Mouse (Mus musculus) CD8-positive naive resting alpha-beta T cell, adult 2 months (primary cell): Measurements from ENCODE around the gene Ccna1.

Source experiments
- DNase-seq, 2 experiments: peaks; one replicate each; pipeline ENCODE4 v3.0.0; 2022; ENCODE audit warnings: low read depth in 2 of 2, low spot score in 2 of 2

Ccna1 gene

DNA sequence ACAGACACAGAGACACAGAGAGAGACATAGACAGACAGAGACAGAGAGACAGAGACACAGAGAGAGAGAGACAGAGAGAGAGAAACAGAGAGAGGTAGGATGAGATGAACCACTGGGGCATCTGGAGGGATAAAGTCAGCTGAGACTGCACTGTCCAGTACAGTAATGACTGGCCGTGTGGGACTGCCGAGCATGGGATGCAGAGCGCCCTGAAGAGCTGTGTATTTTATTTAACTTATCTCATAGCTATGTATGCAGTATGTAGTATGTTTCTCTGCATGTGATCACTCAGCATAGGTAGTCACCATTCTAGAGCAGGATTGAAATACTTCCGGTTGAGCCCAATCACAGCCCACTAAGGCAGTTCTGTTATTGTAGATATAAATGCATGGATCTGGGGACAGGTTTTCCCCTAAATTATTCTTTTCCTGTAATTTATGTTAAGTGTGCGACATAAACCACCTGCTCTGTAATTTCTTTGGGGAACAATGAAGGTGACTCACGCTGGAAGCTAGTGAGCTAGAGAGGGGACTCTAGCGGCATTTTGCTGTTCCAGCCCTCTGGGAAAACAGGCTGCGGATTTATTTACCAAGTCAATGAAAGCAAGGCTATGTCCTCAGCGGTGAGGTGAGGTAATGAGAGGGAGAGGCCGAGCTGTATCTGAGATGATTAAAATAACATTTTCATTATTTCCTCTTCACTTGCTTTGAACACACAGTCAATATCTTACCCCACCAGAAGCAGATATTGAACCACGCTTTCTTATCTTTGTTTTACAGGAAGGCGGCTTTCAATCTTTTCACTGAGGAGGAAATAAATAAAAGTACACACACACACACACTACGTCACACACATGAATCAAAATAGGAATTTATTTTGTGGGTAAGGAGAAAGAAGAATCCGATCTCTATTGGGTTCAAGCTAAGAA, 10.7 kb upstream of the Ccna1 start:
- DNase-seq: no peak

DNA sequence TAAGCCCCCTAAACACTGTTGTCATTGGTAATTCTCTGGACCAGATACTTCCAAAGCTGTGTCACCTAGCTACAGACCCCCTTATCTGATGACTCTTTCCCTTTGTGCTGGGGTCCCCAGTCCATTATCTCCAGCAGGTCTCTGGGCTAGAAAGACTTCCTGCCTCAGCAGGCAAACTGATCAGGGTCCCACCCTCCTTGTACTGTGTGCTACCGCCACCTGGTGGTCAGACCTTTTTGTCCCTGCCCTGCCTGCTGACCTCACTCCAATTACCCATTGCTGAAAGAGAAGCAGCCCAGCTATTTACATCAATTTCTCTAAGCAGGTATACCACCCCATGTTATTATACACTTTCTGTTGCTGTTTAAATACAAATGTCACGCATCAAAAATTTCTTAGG, 9.1 kb upstream of the Ccna1 start:
- DNase-seq: peak in 1 of 2 experiments; percentile 10

DNA sequence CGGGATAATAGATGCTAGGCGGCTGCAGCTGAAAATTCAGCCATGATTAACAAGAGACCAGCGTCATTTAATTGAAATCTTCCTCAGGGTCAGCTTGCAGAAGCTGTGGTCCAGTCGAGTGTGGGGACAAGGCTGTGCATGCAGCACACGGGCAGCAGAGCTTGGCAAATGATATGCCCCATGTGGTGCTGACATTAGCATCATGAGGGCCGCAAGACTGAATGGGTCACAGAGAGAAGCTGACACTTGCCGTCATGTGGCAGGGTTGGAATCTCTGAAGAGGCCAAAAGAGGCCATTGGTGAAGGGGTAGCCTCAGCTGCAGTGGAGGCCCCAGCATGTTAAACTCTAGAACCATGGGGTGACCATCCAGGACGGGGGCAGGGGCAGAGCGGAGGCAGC, 7.4 kb upstream of the Ccna1 start:
- no peak for DNase-seq

DNA sequence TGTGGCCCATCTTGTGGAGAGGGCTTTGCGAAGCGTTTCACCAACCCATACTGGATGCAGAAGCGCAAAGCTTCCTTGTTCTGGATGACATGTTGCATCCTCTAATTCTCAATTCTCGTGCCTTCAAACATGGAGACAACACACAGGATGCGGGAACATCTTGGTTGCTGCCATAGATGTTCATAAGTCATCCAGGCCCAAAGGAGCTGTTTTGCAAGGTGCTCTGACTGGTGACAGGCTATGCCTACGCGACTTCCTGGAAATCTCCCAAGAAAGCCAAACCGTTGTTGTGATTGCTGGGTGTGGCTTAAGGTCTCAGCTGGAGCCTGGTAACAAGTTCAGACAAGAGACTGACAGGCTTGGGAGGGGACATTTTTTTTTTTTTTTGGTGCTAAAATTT, 1.1 kb upstream of the Ccna1 start:
- no peak for DNase-seq

DNA sequence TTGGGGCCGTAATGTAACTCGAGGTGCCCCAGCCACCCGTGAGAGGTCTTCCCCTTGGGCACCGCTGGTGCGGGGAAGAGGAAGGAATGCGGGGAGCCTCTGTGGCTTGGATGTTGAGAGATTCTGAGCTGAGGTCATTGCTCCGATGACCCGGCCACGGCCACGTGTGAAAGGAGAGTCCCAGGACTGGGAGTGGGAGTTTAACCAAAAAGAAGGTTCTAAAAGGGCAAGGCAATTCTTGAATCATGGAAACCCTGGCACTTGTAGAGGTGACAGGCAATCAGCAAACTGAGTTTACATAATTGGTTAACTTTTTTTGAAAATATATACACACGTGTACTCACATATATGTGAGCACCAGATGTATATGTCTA, 433 bp upstream of the Ccna1 start:
- no peak for DNase-seq

DNA sequence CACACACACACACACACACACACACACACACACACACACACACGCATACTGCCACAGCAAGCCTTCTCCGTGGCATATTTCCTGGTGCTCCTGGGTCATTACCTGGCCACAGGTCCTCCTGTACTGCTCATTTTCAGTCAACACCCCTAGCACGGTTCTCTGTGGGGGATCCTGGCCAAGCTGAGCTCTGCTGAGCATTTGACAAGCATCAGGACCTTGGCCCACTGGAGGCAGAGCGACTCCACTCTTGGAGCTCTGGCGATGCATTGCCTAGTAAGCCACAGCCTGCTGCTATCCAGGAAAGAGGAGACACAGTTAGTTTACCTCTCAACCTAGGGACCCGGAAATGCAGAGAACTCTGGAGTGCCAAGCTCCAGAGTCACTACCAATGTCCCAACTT, 1.1 kb downstream of the Ccna1 start:
- no peak for DNase-seq

DNA sequence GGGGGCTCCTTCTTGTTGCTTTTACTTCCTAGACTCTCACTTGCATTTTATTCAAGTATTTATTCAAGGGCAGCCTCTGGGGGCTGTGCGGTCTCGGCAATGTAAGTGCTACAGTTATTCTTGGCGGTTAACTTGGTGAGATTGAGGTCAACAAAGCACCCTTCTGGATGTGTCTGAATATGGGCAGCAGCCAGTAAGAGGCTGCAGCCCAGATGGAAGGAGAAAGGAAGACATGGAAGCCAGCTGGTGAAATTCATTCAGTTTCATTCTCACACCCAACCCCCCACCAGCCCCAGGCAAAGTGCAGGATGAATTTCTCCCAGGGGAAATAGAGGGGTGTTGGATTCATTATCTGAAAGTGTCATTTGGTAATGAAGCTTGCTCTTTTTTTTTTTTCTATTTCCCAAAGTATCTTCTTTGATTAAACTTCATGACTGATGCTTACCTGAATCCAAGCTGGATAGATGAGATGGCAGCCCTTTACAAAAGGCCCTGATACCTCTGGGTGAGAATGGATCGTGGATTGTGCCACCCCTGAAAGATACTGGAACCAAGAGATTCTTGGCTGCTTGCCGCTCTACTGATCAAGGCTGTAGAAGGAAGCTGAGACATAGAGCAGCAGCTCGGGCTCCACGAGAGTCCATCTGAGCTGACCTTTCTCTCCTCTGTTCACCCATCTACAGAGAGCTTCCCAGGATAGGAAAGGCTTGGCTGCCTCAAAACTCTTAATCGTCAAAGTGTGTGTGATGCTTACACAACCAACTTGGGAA, 10.5 kb downstream of the Ccna1 start:
- no peak for DNase-seq

DNA sequence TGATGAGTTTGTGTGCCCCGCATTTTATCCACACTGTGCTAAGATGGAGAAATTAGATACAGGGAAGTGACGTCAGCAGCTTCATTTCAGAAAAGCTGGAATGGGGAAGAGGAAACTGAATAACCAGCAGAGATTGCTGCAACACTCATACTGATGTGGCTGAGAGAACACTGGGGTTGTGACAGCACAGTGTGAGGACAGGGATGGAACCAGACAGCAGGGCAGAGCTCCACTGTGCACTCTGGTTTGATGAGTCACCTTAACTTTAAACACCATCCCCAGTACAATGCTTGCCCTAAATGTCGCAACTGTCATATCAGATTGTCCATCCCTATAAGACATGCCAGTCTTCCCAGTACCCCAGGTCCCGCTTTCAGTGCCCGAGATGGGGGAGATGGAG, 17.7 kb downstream of the Ccna1 start:
- DNase-seq: no peak

DNA sequence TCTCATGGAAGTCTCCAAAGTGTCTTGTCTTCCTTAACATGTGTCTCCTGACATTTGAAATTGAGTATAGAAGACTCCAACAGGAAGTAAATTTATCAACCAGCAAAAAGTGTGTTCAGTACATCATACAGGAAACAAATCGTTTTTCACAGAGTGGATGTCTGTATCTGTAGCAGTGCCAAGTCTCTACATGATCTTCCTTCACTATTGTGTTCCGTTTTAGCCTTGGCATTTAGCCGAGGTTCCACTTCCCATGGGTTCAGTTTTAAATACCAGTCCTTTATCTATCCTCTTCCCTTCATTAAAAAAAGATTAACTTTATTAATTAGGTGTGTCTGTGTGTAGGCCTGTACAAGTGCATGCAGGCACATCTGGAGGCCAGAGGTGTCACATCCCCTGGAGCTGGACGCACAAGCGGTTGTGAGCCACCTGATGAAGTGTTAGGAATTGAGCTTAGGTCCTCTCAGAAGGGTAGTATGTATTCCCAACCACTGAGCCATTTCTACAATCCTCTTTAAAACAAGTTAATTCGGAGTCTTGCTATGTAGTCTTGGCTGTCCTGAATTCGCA, 27.9 kb downstream of the Ccna1 start:
- no peak for DNase-seq

DNA sequence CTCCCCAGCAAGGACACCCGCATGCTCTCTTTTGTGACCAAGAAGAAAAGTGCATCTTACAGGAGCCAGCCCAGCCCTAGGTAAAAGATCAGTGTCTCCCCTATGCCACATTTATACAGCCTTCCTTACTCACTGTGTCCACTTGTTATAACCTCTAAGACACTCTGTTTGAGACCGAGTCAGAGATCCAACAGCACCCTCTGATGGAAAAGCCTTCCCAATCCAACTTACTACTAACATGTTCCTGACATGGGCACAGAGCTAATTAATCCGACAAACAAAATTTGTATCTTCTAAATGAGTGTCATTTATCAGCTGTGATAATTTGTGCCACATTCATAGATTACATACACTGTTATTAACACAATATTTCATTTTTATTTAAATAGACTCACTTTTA, 29.8 kb downstream of the Ccna1 start:
- no peak for DNase-seq

DNA sequence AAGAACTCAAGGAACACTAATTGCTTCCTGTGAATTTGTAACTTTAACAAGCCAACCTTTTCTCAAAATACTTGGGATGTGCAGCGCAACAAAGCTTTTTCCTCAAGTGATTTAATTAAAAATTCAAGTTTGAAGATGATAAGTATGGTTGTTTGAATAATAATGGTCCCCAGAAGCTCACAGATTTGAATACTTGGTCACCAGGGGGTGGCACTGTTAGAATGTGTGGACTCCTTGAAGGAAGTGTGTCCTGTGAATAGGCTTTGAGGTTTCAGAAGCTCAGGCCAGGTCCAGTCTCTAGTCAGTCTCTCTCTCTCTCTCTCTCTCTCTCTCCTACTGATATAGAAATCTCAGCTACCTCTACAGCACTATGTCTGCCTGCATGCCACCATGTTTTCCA, 32.0 kb downstream of the Ccna1 start:
- DNase-seq: no peak

DNA sequence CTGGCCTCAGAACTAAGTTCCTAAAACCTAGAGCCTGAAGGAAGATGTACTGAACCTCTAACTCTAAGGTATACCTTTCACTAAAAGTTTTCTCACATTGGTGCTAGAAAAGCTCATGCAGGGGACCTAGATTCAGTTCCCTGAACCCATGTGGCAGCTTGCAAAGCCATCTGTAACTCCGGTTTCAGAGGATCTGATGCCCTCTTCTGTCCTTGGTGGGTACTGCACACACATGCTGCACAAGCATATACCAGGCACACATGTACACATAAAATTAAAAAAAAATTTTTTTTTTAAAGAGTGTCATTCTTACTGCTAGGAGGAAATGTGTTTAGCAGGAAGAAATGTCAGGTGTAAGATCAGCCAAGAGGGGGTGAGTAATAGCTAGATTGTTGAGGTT, 33.1 kb downstream of the Ccna1 start:
- DNase-seq: no peak

DNA sequence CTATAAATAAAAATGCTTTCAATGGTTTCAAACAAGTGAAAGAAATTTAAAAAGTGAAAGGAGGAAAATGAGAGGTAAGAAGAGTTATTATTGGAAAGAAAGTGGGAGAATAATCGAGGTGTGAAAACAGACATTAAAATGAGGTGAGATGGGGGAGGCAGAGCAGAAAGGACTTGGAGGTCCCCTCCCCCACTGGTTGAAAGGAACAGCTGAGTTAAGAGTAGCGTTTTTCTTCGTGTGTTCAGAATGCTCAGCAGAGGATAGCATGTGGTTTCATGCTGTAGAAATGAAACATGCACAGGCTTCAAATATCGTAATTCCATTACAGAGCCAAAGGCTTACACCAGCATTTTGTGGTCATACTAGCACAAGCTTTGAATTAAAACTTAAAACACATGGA, 42.8 kb downstream of the Ccna1 start:
- no peak for DNase-seq

DNA sequence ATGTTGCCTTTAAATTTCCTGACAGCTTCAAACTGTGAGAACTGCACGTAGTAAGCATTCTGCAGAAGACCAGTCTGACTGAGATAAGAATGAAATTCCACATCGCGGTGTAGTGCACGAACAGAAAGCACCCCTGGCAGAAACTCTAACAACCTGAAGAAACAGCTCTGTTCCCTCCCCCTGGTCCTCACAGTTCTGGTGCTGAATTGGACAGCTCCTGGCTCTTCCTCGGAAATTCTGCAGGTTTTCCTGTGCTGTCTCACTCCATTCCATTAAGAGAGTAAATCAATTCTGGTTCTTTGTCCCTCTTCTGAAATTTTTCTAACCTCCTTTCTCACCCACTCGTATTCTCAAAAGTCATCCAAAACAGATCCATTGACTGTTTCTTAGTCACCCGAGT, 43.6 kb downstream of the Ccna1 start:
- no peak for DNase-seq

DNA sequence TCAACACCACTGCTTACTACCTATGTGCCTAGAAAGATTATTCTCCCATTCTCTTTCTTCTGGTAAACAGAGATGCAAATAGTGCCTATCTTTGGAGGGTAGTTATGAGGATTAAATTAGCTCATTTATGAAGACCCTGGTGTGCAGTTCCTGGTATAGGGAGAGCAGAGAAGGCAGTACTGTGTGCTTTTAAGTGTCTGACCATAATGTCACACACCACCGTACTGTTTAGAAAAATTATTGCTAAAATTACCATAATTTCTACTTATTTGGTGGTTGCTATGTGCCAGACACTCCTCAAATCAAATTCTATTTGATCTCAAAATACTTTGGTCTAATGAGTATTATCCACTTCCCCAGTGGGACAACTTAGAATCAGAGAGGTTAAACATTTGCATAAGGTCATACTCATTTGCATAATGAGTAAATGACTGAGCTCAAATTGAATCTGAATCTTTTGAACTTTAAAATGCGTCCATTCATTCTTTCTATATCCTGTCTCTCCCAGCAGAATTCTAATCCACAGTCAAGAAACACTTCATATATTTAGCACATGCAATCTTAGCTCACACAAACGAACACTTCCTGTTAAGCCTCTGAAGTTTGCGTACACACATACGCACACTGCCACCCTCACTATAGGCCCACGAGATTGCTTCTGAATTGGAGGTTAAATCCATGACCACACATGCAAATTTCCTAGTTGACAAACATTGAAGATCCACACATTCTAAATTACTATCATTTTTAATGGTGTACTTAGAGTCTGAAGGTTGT, 46.1 kb downstream of the Ccna1 start:
- DNase-seq: no peak

DNA sequence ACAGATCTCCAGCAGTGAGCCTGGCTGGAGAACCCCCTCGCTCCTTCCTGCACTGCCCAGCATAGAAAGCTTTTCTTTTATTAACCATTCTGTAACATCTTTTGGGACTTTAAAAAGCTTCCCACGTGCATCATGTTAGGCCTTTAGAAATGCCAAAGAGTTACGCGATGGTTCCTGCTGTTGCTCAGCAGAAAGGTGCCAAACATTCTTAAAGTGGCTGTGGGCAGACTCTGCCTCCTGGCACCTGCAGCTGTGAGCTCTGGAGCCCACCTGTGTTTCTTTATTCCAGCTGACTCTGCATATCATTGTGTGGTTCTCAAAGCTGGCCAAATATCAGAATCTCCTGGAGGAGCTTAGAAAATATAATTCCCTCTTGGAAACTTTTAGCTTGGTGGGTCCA, 51.3 kb downstream of the Ccna1 start:
- DNase-seq: no peak

DNA sequence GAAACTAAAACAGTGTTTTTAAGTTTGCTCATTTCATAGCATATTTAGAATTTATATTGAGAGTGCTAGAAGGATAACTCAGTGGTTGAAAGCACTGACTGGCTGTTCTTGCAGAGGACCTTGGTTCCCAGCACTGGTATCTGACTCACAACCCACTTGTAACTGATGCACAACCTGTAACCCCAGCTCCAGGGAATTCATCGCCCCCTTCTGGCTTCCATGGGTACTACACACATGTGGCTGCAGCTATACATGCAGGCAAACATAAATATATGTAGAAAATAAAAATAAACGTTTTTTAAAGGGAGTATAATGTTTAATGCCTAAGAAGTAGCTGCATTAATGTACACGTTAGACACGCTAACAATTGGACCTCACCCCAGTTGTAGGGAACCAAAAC, 53.6 kb downstream of the Ccna1 start:
- no peak for DNase-seq
